Mouse (Mus musculus) forebrain, embryonic 15.5 days (tissue): Measurements from ENCODE around the gene Papss2. TPM values are rescaled to one million over a fixed set of nuclear protein-coding genes. Genes with fewer than 3 reads are reported as not detected.

ENCODE experiments used
- ATAC-seq: fragments of 200-750 bp; cut with Nextera tagmentation; replicated peaks from 2 replicates; pipeline ENCODE4 v1.8.0; 2017; ENCODE audit warnings: mild to moderate bottlenecking, moderate TSS enrichment, moderate library complexity
- H3K27ac ChIP-seq: fragments of 300-500 bp; sonication (generic); replicated peaks from 2 replicates; pipeline ENCODE4 v1.5.1; 2015; ENCODE audit warnings: mild to moderate bottlenecking, inconsistent platforms
- H3K27me3 ChIP-seq: fragments of 300-500 bp; sonication (generic); 2 replicates; pipeline ENCODE4 v1.6.1; 2015; ENCODE audit warnings: inconsistent platforms
- H3K36me3 ChIP-seq: fragments of 300-500 bp; sonication (generic); 2 replicates; pipeline ENCODE4 v1.6.1; 2015; ENCODE audit warnings: mild to moderate bottlenecking, inconsistent platforms
- H3K4me1 ChIP-seq: fragments of 300-500 bp; sonication (generic); 2 replicates; pipeline ENCODE4 v1.6.1; 2015; ENCODE audit warnings: inconsistent platforms
- H3K4me2 ChIP-seq: fragments of 300-500 bp; sonication (generic); replicated peaks from 2 replicates; pipeline ENCODE4 v1.6.1; 2015; ENCODE audit warnings: mild to moderate bottlenecking, inconsistent platforms
- H3K4me3 ChIP-seq: fragments of 300-500 bp; sonication (generic); 2 replicates; pipeline ENCODE4 v1.5.1; 2015; ENCODE audit warnings: mild to moderate bottlenecking, inconsistent platforms
- H3K9ac ChIP-seq: fragments of 300-500 bp; sonication (generic); replicated peaks from 2 replicates; pipeline ENCODE4 v1.6.1; 2015; ENCODE audit warnings: mild to moderate bottlenecking, inconsistent platforms
- H3K9me3 ChIP-seq: fragments of 300-500 bp; sonication (generic); 2 replicates; pipeline ENCODE4 v1.6.1; 2016; ENCODE audit warnings: inconsistent platforms
- WGBS: fragments of 180-500 bp; shearing (Covaris S2); methylation state at CpG from one replicate; pipeline ENCODE4 v1.1.7; 2015; ENCODE audit warnings: mixed read lengths; 5-methylcytosine and 5-hydroxymethylcytosine counted together
- polyA plus RNA-seq: library from polyadenylated mRNA; unstranded; fragments of >200 nt; fragmentation: Nextera tagmentation; extraction: Ambion mirVana; gene quantifications from 2 replicates; pipeline ENCODE4 v1.2.1, GENCODE M21; 2015

Gene Papss2
- 0.72 and 0.74 TPM in 2 replicates for polyA plus RNA-seq

- Histone ChIP-seq H3K4me3 (peak within 1 kb of the TSS; percentile 44), H3K27me3 (peaks cover 9% of the 10 kb centered on the region; the same call in 1 of the 2 replicates), H3K9me3 (no peaks in the 10 kb centered on the region), H3K36me3 (no peaks in the 10 kb centered on the region), H3K9ac (peak within 1 kb of the TSS; percentile 37), H3K4me2 (peak within 1 kb of the TSS; percentile 75), H3K27ac (no peak within 1 kb of the TSS), H3K4me1 (peaks cover 10% of the 10 kb centered on the region)
- ATAC-seq, result peak; percentile 87
- under 1% methylated on average over 60 of the region's 64 CpGs for WGBS
Observed at GRCm38 (mm10) chr19:32595506-32596286, at the start of gene Papss2. Gene Papss2 (plus strand): TSS chr19:32595790.

GRCm38 (mm10) chr19:32547396-32547795 lies 48.2 kb upstream of the Papss2 start:
- ATAC-seq, result no peak

GRCm38 (mm10) chr19:32548202-32548601 lies 47.4 kb upstream of the Papss2 start:
- no peak overlapping the region for H3K27ac ChIP-seq
- no peaks in the 10 kb centered on the region for H3K4me1 ChIP-seq
- no peaks in the 10 kb centered on the region for H3K36me3 ChIP-seq
- H3K9me3 ChIP-seq, result no peaks in the 10 kb centered on the region
- H3K4me3 ChIP-seq, result no peak overlapping the region
- ATAC-seq, result no peak
- no peak overlapping the region for H3K4me2 ChIP-seq
- no peaks in the 10 kb centered on the region for H3K27me3 ChIP-seq
- 86% methylated on average over 15 of the region's 15 CpGs for WGBS
- no peak overlapping the region for H3K9ac ChIP-seq

More at GRCm38 (mm10) chr19:32547396-32547795, 48.2 kb upstream of the Papss2 start:
- Histone ChIP-seq H3K27me3 (no peaks in the 10 kb centered on the region), H3K9me3 (no peaks in the 10 kb centered on the region), H3K27ac (no peak overlapping the region), H3K36me3 (no peaks in the 10 kb centered on the region), H3K9ac (no peak overlapping the region), H3K4me3 (no peak overlapping the region), H3K4me2 (no peak overlapping the region), H3K4me1 (no peaks in the 10 kb centered on the region)
- 79% methylated on average over 3 of the region's 3 CpGs for WGBS

GRCm38 (mm10) chr19:32550446-32550845 lies 45.1 kb upstream of the Papss2 start:
- Histone ChIP-seq H3K36me3 (no peaks in the 10 kb centered on the region), H3K27ac (no peak overlapping the region), H3K9me3 (no peaks in the 10 kb centered on the region), H3K4me3 (no peak overlapping the region), H3K4me1 (peaks cover 3% of the 10 kb centered on the region; the same call in 1 of the 2 replicates), H3K4me2 (no peak overlapping the region), H3K27me3 (no peaks in the 10 kb centered on the region), H3K9ac (no peak overlapping the region)
- 81% methylated on average over 5 of the region's 5 CpGs for WGBS
- ATAC-seq, result no peak

GRCm38 (mm10) chr19:32551442-32551841 lies 44.1 kb upstream of the Papss2 start:
- H3K4me2 ChIP-seq, result no peak overlapping the region
- H3K36me3 ChIP-seq, result no peaks in the 10 kb centered on the region
- H3K27ac ChIP-seq, result no peak overlapping the region
- no peaks in the 10 kb centered on the region for H3K27me3 ChIP-seq
- ATAC-seq, result no peak
- WGBS, result 73% methylated on average over 3 of the region's 3 CpGs
- no peaks in the 10 kb centered on the region for H3K9me3 ChIP-seq
- no peak overlapping the region for H3K9ac ChIP-seq
- no peak overlapping the region for H3K4me3 ChIP-seq
- H3K4me1 ChIP-seq, result peaks cover 3% of the 10 kb centered on the region; the same call in 1 of the 2 replicates

- H3K4me2 ChIP-seq, result no peak overlapping the region
- no peak overlapping the region for H3K27ac ChIP-seq
- H3K27me3 ChIP-seq, result no peaks in the 10 kb centered on the region
- peaks cover 3% of the 10 kb centered on the region; the same call in 1 of the 2 replicates for H3K4me1 ChIP-seq
- no peaks in the 10 kb centered on the region for H3K36me3 ChIP-seq
- 59% methylated on average over 1 of the region's 1 CpGs for WGBS
- no peak for ATAC-seq
- no peaks in the 10 kb centered on the region for H3K9me3 ChIP-seq
- no peak overlapping the region for H3K9ac ChIP-seq
- no peak overlapping the region for H3K4me3 ChIP-seq
Observed at GRCm38 (mm10) chr19:32552106-32552505, 43.5 kb upstream of the Papss2 start.

GRCm38 (mm10) chr19:32553310-32553709 lies 42.3 kb upstream of the Papss2 start:
- Histone ChIP-seq H3K4me3 (no peak overlapping the region), H3K9ac (no peak overlapping the region), H3K36me3 (no peaks in the 10 kb centered on the region), H3K27me3 (no peaks in the 10 kb centered on the region), H3K4me1 (peaks cover 3% of the 10 kb centered on the region; the same call in 1 of the 2 replicates), H3K9me3 (no peaks in the 10 kb centered on the region), H3K27ac (no peak overlapping the region), H3K4me2 (no peak overlapping the region)
- 81% methylated on average over 3 of the region's 3 CpGs for WGBS
- no peak for ATAC-seq

- WGBS, result 4% methylated on average over 3 of the region's 3 CpGs
- no peaks in the 10 kb centered on the region for H3K9me3 ChIP-seq
- H3K27ac ChIP-seq, result 0 out of 2 replicates have a peak overlapping the region, but pooled peaks have one; percentile 11
- no peak overlapping the region for H3K4me3 ChIP-seq
- H3K9ac ChIP-seq, result no peak overlapping the region
- no peaks in the 10 kb centered on the region for H3K36me3 ChIP-seq
- H3K27me3 ChIP-seq, result no peaks in the 10 kb centered on the region
- peak; percentile 79 for ATAC-seq
- H3K4me1 ChIP-seq, result peaks cover 3% of the 10 kb centered on the region; the same call in 1 of the 2 replicates
- no peak overlapping the region for H3K4me2 ChIP-seq
Observed at GRCm38 (mm10) chr19:32555257-32555656, 40.3 kb upstream of the Papss2 start.

GRCm38 (mm10) chr19:32567025-32567424 lies 28.6 kb upstream of the Papss2 start:
- Histone ChIP-seq H3K9ac (no peak overlapping the region), H3K27me3 (no peaks in the 10 kb centered on the region), H3K36me3 (no peaks in the 10 kb centered on the region), H3K4me2 (no peak overlapping the region), H3K9me3 (no peaks in the 10 kb centered on the region), H3K27ac (no peak overlapping the region), H3K4me1 (no peaks in the 10 kb centered on the region), H3K4me3 (no peak overlapping the region)
- ATAC-seq, result no peak
- WGBS, result 93% methylated on average over 8 of the region's 8 CpGs

- no peak overlapping the region for H3K9ac ChIP-seq
- no peaks in the 10 kb centered on the region for H3K27me3 ChIP-seq
- ATAC-seq, result no peak
- no peaks in the 10 kb centered on the region for H3K36me3 ChIP-seq
- no peak overlapping the region for H3K27ac ChIP-seq
- H3K4me1 ChIP-seq, result no peaks in the 10 kb centered on the region
- 92% methylated on average over 5 of the region's 5 CpGs for WGBS
- no peak overlapping the region for H3K4me3 ChIP-seq
- H3K4me2 ChIP-seq, result no peak overlapping the region
- no peaks in the 10 kb centered on the region for H3K9me3 ChIP-seq
Observed at GRCm38 (mm10) chr19:32567447-32567846, 28.1 kb upstream of the Papss2 start.

GRCm38 (mm10) chr19:32568470-32568869 lies 27.1 kb upstream of the Papss2 start:
- WGBS, result 88% methylated on average over 3 of the region's 3 CpGs
- ATAC-seq, result no peak
- no peaks in the 10 kb centered on the region for H3K9me3 ChIP-seq

GRCm38 (mm10) chr19:32568961-32569653 lies 26.5 kb upstream of the Papss2 start:
- ATAC-seq, result no peak
- H3K36me3 ChIP-seq, result no peaks in the 10 kb centered on the region
- no peak overlapping the region for H3K27ac ChIP-seq
- no peaks in the 10 kb centered on the region for H3K4me1 ChIP-seq
- no peak overlapping the region for H3K4me3 ChIP-seq
- no peaks in the 10 kb centered on the region for H3K27me3 ChIP-seq
- no peak overlapping the region for H3K9ac ChIP-seq
- WGBS, result 83% methylated on average over 3 of the region's 3 CpGs
- no peaks in the 10 kb centered on the region for H3K9me3 ChIP-seq
- H3K4me2 ChIP-seq, result no peak overlapping the region

More at GRCm38 (mm10) chr19:32568470-32568869, 27.1 kb upstream of the Papss2 start:
- Histone ChIP-seq H3K36me3 (no peaks in the 10 kb centered on the region), H3K4me3 (no peak overlapping the region), H3K9ac (no peak overlapping the region), H3K27me3 (no peaks in the 10 kb centered on the region), H3K27ac (no peak overlapping the region), H3K4me1 (no peaks in the 10 kb centered on the region), H3K4me2 (no peak overlapping the region)
